Mouse (Mus musculus): Measurements from ENCODE around the gene Ttyh1.

DNA sequence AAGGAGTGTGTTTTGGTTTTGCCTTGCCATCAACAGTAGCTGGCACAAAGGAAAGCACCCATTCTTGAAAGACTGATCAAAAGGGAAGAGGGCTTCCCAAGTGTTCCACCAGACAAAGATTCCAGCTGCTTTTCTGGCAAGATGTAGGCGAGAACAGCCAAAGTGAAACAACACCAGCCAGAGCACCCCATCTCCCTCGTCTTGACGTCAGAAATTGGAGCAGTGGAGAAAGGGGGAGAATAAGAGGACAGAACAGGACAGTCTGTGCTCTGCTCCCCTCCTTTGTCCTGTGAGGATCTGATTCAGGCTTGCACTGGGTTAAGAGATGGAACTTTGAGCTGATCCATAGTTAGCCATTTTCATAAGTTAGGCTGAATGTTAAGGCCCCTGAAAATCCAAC lies 7.4 kb upstream of the Ttyh1 start:
- no peak for TF ChIP-seq CTCF (IDR thresholded peaks at IDR 0.05 in 2 of 3, conservative IDR thresholded peaks at IDR 0.05 in 1 of 3; ENCODE audit: control insufficient read depth in 1 of 3, insufficient read depth in 1 of 3, low read depth in 2 of 3, low read length in 3 of 3, poor library complexity in 1 of 3, severe bottlenecking in 1 of 3)
- TF ChIP-seq MXI1 (IDR thresholded peaks at IDR 0.05; ENCODE audit: low read depth, low read length): no peak
- TF ChIP-seq GATA1 (IDR thresholded peaks at IDR 0.05; ENCODE audit: low read depth, low read length): no peak
- TF ChIP-seq CHD2 (IDR thresholded peaks at IDR 0.05; ENCODE audit: low read length): no peak
- TF ChIP-seq EP300 (IDR thresholded peaks at IDR 0.05; ENCODE audit: low read depth in 1 of 2, low read length in 2 of 2): no peak

Data from MEL (cell line).